Mouse (Mus musculus) urinary bladder, postnatal 4 days (tissue): ENCODE results near the gene Arap1.

Experiments used
- DNase-seq, 2 experiments: peaks; one replicate each; pipeline ENCODE4 v3.0.0; 2021 to 2022; ENCODE audit warnings: low spot score in 2 of 2

Arap1 gene

GRCm38 (mm10) chr7:101393694-101394504, 46.0 kb downstream of the Arap1 start:
- DNase-seq = peak; percentile 83 to 89

GRCm38 (mm10) chr7:101394569-101394968, 46.7 kb downstream of the Arap1 start:
- no peak for DNase-seq

- peak in 1 of 2 experiments; percentile 63 for DNase-seq
These were observed 47.6 kb downstream of the Arap1 start for GRCm38 (mm10) chr7:101395471-101395870.

- DNase-seq = no peak
These were observed 49.3 kb downstream of the Arap1 start for GRCm38 (mm10) chr7:101397175-101397574.

GRCm38 (mm10) chr7:101401510-101401909, 53.6 kb downstream of the Arap1 start:
- no peak for DNase-seq

- DNase-seq = no peak
These were observed 56.0 kb downstream of the Arap1 start for GRCm38 (mm10) chr7:101403831-101404230.

GRCm38 (mm10) chr7:101410267-101410936, 62.5 kb downstream of the Arap1 start, which contains the start of gene Gm45837:
Gene Gm45837 (plus strand): TSS chr7:101410886.
- no peak for DNase-seq

GRCm38 (mm10) chr7:101412796-101413195, 64.9 kb downstream of the Arap1 start:
- peak; percentile 74 to 89 for DNase-seq

GRCm38 (mm10) chr7:101414209-101414608, 66.3 kb downstream of the Arap1 start:
- no peak for DNase-seq

GRCm38 (mm10) chr7:101414661-101415511, 67.0 kb downstream of the Arap1 start:
- DNase-seq = no peak

- no peak for DNase-seq
These were observed 67.7 kb downstream of the Arap1 start for GRCm38 (mm10) chr7:101415512-101416100.

GRCm38 (mm10) chr7:101416391-101416790, 68.5 kb downstream of the Arap1 start:
- DNase-seq = no peak

GRCm38 (mm10) chr7:101419013-101419770, 71.3 kb downstream of the Arap1 start:
- DNase-seq = no peak

- no peak for DNase-seq
These were observed 73.7 kb downstream of the Arap1 start, which contains the start of gene Pde2a for GRCm38 (mm10) chr7:101421529-101421928. Gene Pde2a (plus strand): TSS chr7:101421691.

- DNase-seq = no peak
These were observed 74.2 kb downstream of the Arap1 start for GRCm38 (mm10) chr7:101422069-101422468.

- no peak for DNase-seq
These were observed 74.8 kb downstream of the Arap1 start for GRCm38 (mm10) chr7:101422646-101423045.

GRCm38 (mm10) chr7:101423970-101424369, 76.1 kb downstream of the Arap1 start:
- DNase-seq = no peak

GRCm38 (mm10) chr7:101426692-101427091, 78.8 kb downstream of the Arap1 start:
- DNase-seq = no peak

- DNase-seq = no peak
These were observed 79.9 kb downstream of the Arap1 start for GRCm38 (mm10) chr7:101427736-101428135.

GRCm38 (mm10) chr7:101435038-101435437, 87.2 kb downstream of the Arap1 start:
- DNase-seq = no peak

- no peak for DNase-seq
These were observed 90.0 kb downstream of the Arap1 start for GRCm38 (mm10) chr7:101437876-101438275.
